Comparison of ENCODE assay signal across 9 mouse cellular contexts in the genomic region with DNA sequence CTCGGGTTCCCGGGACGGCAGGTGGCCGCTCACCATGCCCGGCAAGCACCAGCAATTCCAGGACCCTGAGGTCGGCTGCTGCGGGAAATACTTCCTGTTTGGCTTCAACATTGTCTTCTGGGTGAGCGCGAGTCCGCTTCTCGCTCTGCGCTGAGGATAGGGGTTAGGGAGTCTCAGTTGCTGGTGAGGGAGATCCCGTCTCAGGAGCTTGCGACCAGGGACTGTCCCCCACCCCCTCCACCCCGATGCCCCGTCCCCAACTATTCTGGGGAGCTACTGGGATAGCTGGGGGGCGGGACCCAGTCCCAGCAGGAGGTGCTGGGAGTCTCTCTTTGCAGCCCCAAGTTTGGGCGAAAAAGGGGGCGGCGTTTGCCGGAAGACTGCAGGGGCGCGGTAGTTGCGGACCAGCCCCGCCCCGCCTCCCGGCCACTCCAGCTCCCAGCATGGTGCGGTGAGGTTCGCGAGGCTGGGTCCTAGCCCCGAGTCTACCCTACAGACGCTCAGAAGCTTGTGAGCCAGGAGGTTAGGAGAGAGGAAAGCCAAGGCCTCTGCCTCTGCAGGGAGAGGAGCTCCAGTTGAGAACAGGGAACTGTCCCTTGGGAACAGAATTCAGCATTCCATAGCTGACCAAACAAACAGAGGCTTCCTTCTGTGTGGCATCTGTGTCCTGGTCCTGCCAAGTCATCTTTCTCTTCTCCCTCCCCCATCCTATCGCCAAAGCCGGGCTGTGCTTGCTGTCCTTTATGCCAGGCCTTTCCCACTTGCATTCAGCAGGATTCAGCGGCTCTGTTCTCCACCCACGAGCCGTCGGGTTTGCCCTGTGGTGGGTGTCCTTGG. TPM values are rescaled to one million over a fixed set of nuclear protein-coding genes. Genes with fewer than 3 reads are reported as not detected.
A peak's percentile ranks its signal among the peaks of the same experiment; 100 is the strongest.
DNase-seq lines count a peak whose midpoint lies in the region; ATAC-seq and TF ChIP-seq lines count a peak whose summit lies in the region.
"Had no signal": no experiment of that assay in that cellular context is flagged by ENCODE, and none has a peak within 500 bp of the region (broad histone marks: within the 10 kb centered on the region; RNA-seq: fewer than 3 reads in every experiment).

No protein-coding gene starts in this region.

- H3K4me3 ChIP-seq in ES-E14 (ENCODE audit: insufficient read depth in 1 of 2, low read depth in 1 of 2, low read length in 2 of 2, poor library complexity in 1 of 2, severe bottlenecking in 1 of 2) = peak overlapping the region; percentile 79 to 95
- peak overlapping the region; percentile 60 for H3K4me3 ChIP-seq in embryonic facial prominence, embryonic 13.5 days
- peak overlapping the region; percentile 70 for H3K4me3 ChIP-seq in heart, embryonic 16.5 days (ENCODE audit: low read length)

- H3K36me3 ChIP-seq in ES-E14 (ENCODE audit: control insufficient read depth, insufficient read depth, low read length, poor library complexity, severe bottlenecking) = no peaks in the 10 kb centered on the region
- no peaks in the 10 kb centered on the region for H3K36me3 ChIP-seq in embryonic facial prominence, embryonic 13.5 days
- no peaks in the 10 kb centered on the region for H3K36me3 ChIP-seq in heart, embryonic 16.5 days (ENCODE audit: control insufficient read depth, insufficient read depth)

- H3K4me1 ChIP-seq in ES-E14 (ENCODE audit: control insufficient read depth in 2 of 2, insufficient read depth in 2 of 2, low read length in 2 of 2, poor library complexity in 1 of 2) = peaks cover 4 to 32% of the 10 kb centered on the region in 2 experiments; a peak in 2 of 4 replicates
- H3K4me1 ChIP-seq in embryonic facial prominence, embryonic 13.5 days = peaks cover 12% of the 10 kb centered on the region
- H3K4me1 ChIP-seq in heart, embryonic 16.5 days (ENCODE audit: control insufficient read depth, insufficient read depth, low read length) = peaks cover 5% of the 10 kb centered on the region; the same call in 1 of the 2 replicates

- WGBS in embryonic facial prominence, embryonic 13.5 days = 1% methylated on average over 37 of the region's 38 CpGs
- under 1% methylated on average over 38 of the region's 38 CpGs for WGBS in heart, embryonic 16.5 days

- in situ Hi-C loops in ES-E14 (cut with MboI; ENCODE audit: low sequenced_read_pairs in 2 of 2, unreplicated experiment in 2 of 2) = loop anchor here in 1 of 2 experiments (10.0 kb wide), 1 partner anchor 275 kb away; no protein-coding TSS in a partner anchor

- DNase-seq in ES-E14 (ENCODE audit: low read depth, low spot score) = peak; percentile 46
- DNase-seq in adrenal gland, postnatal 10 days = peak; percentile 67
- DNase-seq in kidney, postnatal 25 days = peak; percentile 47 to 65
- peak; percentile 56 for DNase-seq in lung, postnatal 14 days
- peak; percentile 50 to 55 for DNase-seq in right cerebral cortex, adult 2 months (ENCODE audit: low spot score in 2 of 2)
- DNase-seq in thymus, adult 18-20 months = no peak

- H3K27ac ChIP-seq in ES-E14 (ENCODE audit: insufficient read depth, low read depth, low read length, poor library complexity, severe bottlenecking) = peak overlapping the region; percentile 70
- no peak overlapping the region for H3K27ac ChIP-seq in embryonic facial prominence, embryonic 13.5 days
- no peak overlapping the region for H3K27ac ChIP-seq in heart, embryonic 16.5 days (ENCODE audit: low read length)

- H3K9ac ChIP-seq in ES-E14 (ENCODE audit: insufficient read depth, low read depth, low read length, poor library complexity, severe bottlenecking) = peak overlapping the region; percentile 72
- peak overlapping the region; percentile 62 for H3K9ac ChIP-seq in embryonic facial prominence, embryonic 13.5 days
- peak overlapping the region; percentile 68 for H3K9ac ChIP-seq in heart, embryonic 16.5 days (ENCODE audit: low read length)

- H3K9me3 ChIP-seq in ES-E14 (ENCODE audit: control insufficient read depth, insufficient read depth, low read depth, low read length) = no peaks in the 10 kb centered on the region
- H3K9me3 ChIP-seq in embryonic facial prominence, embryonic 13.5 days = no peaks in the 10 kb centered on the region
- no peaks in the 10 kb centered on the region for H3K9me3 ChIP-seq in heart, embryonic 16.5 days (replicated peaks; ENCODE audit: control insufficient read depth, low read length)

- ATAC-seq in embryonic facial prominence, embryonic 13.5 days (ENCODE audit: insufficient number of reproducible peaks, insufficient read depth, low FRiP score, low TSS enrichment, low read depth) = peak; percentile 43; the same call in 1 of the 2 replicates
- ATAC-seq in heart, embryonic 16.5 days (replicated peaks; ENCODE audit: extremely low read depth, insufficient read depth, low FRiP score) = peak; percentile 21

- H3K27me3 ChIP-seq in embryonic facial prominence, embryonic 13.5 days = peaks cover 43% of the 10 kb centered on the region
- H3K27me3 ChIP-seq in heart, embryonic 16.5 days (ENCODE audit: control insufficient read depth, insufficient read depth, low read length) = peaks cover 22% of the 10 kb centered on the region

- peak overlapping the region; percentile 99 for H3K4me2 ChIP-seq in embryonic facial prominence, embryonic 13.5 days
- H3K4me2 ChIP-seq in heart, embryonic 16.5 days (ENCODE audit: low read depth, low read length) = peak overlapping the region; percentile 97

TF ChIP-seq in ES-E14, 5 proteins besides CTCF, POLR2A, EP300 and RAD21:
- TF ChIP-seq CHD2 (IDR thresholded peaks at IDR 0.05; ENCODE audit: low read depth, low read length) = no peak
- TF ChIP-seq ZC3H11A (IDR thresholded peaks at IDR 0.05; ENCODE audit: borderline replicate concordance, low read depth, low read length) = no peak
- no peak for TF ChIP-seq MAFK (IDR thresholded peaks at IDR 0.05; ENCODE audit: insufficient read depth, low read depth, low read length)
- TF ChIP-seq ZNF384 (IDR thresholded peaks at IDR 0.05; ENCODE audit: low read depth, low read length) = no peak
- TF ChIP-seq HCFC1 (IDR thresholded peaks at IDR 0.05; ENCODE audit: borderline replicate concordance, insufficient read depth, low read length) = 0 out of 2 replicates have a peak, but pooled peaks have one; percentile 44
TF ChIP-seq in ES-E14: peak in this region for 1.

RNA-seq across cellular contexts. Expression of a gene that starts 0.6 kb away (rescaled TPM):
- total RNA-seq in ES-E14 (2012; rRNA removed) = 9.8 and 10.4 TPM in 2 replicates
- 10 to 100 TPM; 31.8 to 36.3 TPM for total RNA-seq in adrenal gland, postnatal 10 days (2021)
- 7.5 and 7.6 TPM in 2 replicates for polyA plus RNA-seq in embryonic facial prominence, embryonic 13.5 days (2015; fragmentation: Nextera tagmentation; extraction: Ambion mirVana)
- 5.2 and 5.7 TPM in 2 replicates for polyA plus RNA-seq in heart, embryonic 16.5 days (2015; fragmentation: Nextera tagmentation; extraction: Ambion mirVana)
- total RNA-seq: hematopoietic stem cell, adult 5-6 weeks had no signal

RNA-seq across cellular contexts. Expression of a gene that starts 6.0 kb away (rescaled TPM):
- total RNA-seq in ES-E14 (2012; rRNA removed) = 0.37 and 0.54 TPM in 2 replicates
- total RNA-seq in adrenal gland, postnatal 10 days (2021) = under 1 TPM in 1 of 2 experiments, not detected in 1; 0.12 TPM
- polyA plus RNA-seq in embryonic facial prominence, embryonic 13.5 days (2015; fragmentation: Nextera tagmentation; extraction: Ambion mirVana) = not detected in 2 replicates
- polyA plus RNA-seq in heart, embryonic 16.5 days (2015; fragmentation: Nextera tagmentation; extraction: Ambion mirVana) = not detected in 2 replicates
- total RNA-seq: hematopoietic stem cell, adult 5-6 weeks had no signal

RNA-seq across cellular contexts. Expression of a gene that starts 23.4 kb away (rescaled TPM):
- total RNA-seq in ES-E14 (2012; rRNA removed) = 0.16 TPM in 1 of 2 replicates, not detected in the other
- 1 to 10 TPM; 1.8 to 4.2 TPM for total RNA-seq in adrenal gland, postnatal 10 days (2021)
- 0.20 TPM in 1 of 2 replicates, not detected in the other for polyA plus RNA-seq in embryonic facial prominence, embryonic 13.5 days (2015; fragmentation: Nextera tagmentation; extraction: Ambion mirVana)
- polyA plus RNA-seq in heart, embryonic 16.5 days (2015; fragmentation: Nextera tagmentation; extraction: Ambion mirVana) = not detected in 2 replicates
- total RNA-seq: hematopoietic stem cell, adult 5-6 weeks had no signal

RNA-seq across cellular contexts. Expression of a gene that starts 40.1 kb away (rescaled TPM):
- 0.37 and 0.58 TPM in 2 replicates for total RNA-seq in ES-E14 (2012; rRNA removed)
- 1 to 10 TPM; 3.4 to 4.8 TPM for total RNA-seq in adrenal gland, postnatal 10 days (2021)
- polyA plus RNA-seq in embryonic facial prominence, embryonic 13.5 days (2015; fragmentation: Nextera tagmentation; extraction: Ambion mirVana) = 0.44 and 0.46 TPM in 2 replicates
- 0.04 TPM in 1 of 2 replicates, not detected in the other for polyA plus RNA-seq in heart, embryonic 16.5 days (2015; fragmentation: Nextera tagmentation; extraction: Ambion mirVana)
- total RNA-seq: hematopoietic stem cell, adult 5-6 weeks had no signal

Comparison
In these comparisons a context has a peak if more than half of its experiments do, and no peak if none do; other contexts are left out.
1. DNase-seq: peak in ES-E14 (single experiment), adrenal gland, postnatal 10 days (single experiment), kidney, postnatal 25 days (2 of 2), lung, postnatal 14 days (single experiment) and right cerebral cortex, adult 2 months (2 of 2); none in thymus, adult 18-20 months (0 of 2).
2. Peak in every context shown above with its lines, with median percentiles within 50 percentile points of each other: H3K4me3 ChIP-seq and H3K9ac ChIP-seq.